Mouse (Mus musculus): ENCODE data around the gene Cobl.

DNA sequence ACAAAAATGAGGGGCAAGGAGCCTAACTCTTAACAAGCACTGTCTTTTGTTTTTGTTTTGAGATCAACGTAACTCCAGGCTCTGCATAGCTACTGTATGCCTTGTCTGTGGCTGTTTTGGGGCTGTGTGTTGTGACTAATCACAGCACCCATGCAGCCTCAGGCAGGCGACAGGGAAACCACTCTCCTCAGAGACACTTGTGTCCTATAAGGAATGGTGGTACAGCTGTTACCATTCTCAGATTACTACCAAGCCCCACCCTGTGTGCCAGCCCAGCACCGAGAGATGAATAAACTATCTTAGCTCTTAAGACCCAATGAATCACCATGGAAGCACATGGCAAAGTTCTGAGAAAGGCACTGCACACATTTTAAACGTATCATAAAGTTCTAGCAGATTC, 29.7 kb downstream of the Cobl start:
- no peak for TF ChIP-seq GATA1 (IDR thresholded peaks at IDR 0.05; ENCODE audit: low read length)
- TF ChIP-seq TAL1 (IDR thresholded peaks at IDR 0.05; ENCODE audit: low read length) = no peak
